Mouse (Mus musculus) limb, embryonic 12.5 days (tissue): ENCODE measurements around the gene Phactr1. TPM values are rescaled to one million over a fixed set of nuclear protein-coding genes. Genes with fewer than 3 reads are reported as not detected.

Experiments used
- ATAC-seq: fragments of 200-750 bp; cut with Nextera tagmentation; 2 replicates; pipeline ENCODE4 v1.8.0; 2017; ENCODE audit warnings: low read depth, moderate TSS enrichment; ENCODE audit not compliant: insufficient number of reproducible peaks, insufficient read depth, low FRiP score, low TSS enrichment
- H3K27ac ChIP-seq: fragments of 300-500 bp; sonication (generic); 2 replicates; pipeline ENCODE4 v1.5.1; 2016; ENCODE audit warnings: mild to moderate bottlenecking, moderate library complexity
- H3K27me3 ChIP-seq: fragments of 300-500 bp; sonication (generic); 2 replicates; pipeline ENCODE4 v1.6.1; 2016; ENCODE audit warnings: mild to moderate bottlenecking, moderate library complexity
- H3K36me3 ChIP-seq: fragments of 300-500 bp; sonication (generic); 2 replicates; pipeline ENCODE4 v1.6.1; 2016; ENCODE audit warnings: mild to moderate bottlenecking, moderate library complexity
- H3K4me1 ChIP-seq: fragments of 300-500 bp; sonication (generic); replicated peaks from 2 replicates; pipeline ENCODE4 v1.6.1; 2016
- H3K4me2 ChIP-seq: fragments of 300-500 bp; sonication (generic); 2 replicates; pipeline ENCODE4 v1.6.1; 2016; ENCODE audit warnings: mild to moderate bottlenecking, moderate library complexity
- H3K4me3 ChIP-seq: fragments of 300-500 bp; sonication (generic); replicated peaks from 2 replicates; pipeline ENCODE4 v1.5.1; 2016; ENCODE audit warnings: mild to moderate bottlenecking
- H3K9ac ChIP-seq: fragments of 300-500 bp; sonication (generic); replicated peaks from 2 replicates; pipeline ENCODE4 v1.6.1; 2016; ENCODE audit warnings: mild to moderate bottlenecking, moderate library complexity
- H3K9me3 ChIP-seq: fragments of 300-500 bp; sonication (generic); 2 replicates; pipeline ENCODE4 v1.6.1; 2016; ENCODE audit warnings: mild to moderate bottlenecking, moderate library complexity
- WGBS: fragments of 180-500 bp; shearing (Covaris S2); methylation state at CpG from one replicate; pipeline ENCODE4 v1.1.7; 2016; 5-methylcytosine and 5-hydroxymethylcytosine counted together
- polyA plus RNA-seq: library from polyadenylated mRNA; unstranded; fragments of >200 nt; fragmentation: Nextera tagmentation; extraction: Ambion mirVana; gene quantifications from 2 replicates; pipeline ENCODE4 v1.2.1, GENCODE M21; 2016

The Phactr1 gene
- polyA plus RNA-seq, 1 experiment from 2014 or later, result 6.8 TPM

DNA sequence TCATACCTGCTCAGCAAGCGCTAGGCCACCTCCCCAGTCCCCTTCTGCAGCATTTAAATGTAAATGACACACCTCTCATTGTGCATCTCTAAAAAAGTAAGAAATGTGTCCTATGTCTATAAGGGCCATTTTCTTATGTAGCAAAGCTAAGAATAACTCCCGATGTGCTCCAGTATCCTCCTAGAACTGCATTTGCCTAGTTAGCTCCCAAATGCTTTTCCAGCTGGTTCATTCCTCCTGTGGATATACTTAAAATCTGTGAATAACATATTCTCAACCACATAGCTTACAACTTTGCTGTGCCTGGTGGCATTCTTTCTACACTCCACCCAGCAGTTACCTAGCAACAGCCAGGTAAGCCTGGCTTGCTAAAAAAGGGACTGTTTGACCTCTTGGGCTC is 349.8 kb downstream of the Phactr1 start:
- H3K36me3 ChIP-seq, result no peaks in the 10 kb centered on the region
- H3K4me2 ChIP-seq, result no peak overlapping the region
- H3K4me3 ChIP-seq, result no peak overlapping the region
- peaks cover 9% of the 10 kb centered on the region; the same call in 1 of the 2 replicates for H3K9me3 ChIP-seq
- WGBS, result 78% methylated on average over 2 of the region's 2 CpGs
- no peaks in the 10 kb centered on the region for H3K27me3 ChIP-seq
- H3K27ac ChIP-seq, result no peak overlapping the region
- no peaks in the 10 kb centered on the region for H3K4me1 ChIP-seq
- no peak overlapping the region for H3K9ac ChIP-seq
- no peak for ATAC-seq

DNA sequence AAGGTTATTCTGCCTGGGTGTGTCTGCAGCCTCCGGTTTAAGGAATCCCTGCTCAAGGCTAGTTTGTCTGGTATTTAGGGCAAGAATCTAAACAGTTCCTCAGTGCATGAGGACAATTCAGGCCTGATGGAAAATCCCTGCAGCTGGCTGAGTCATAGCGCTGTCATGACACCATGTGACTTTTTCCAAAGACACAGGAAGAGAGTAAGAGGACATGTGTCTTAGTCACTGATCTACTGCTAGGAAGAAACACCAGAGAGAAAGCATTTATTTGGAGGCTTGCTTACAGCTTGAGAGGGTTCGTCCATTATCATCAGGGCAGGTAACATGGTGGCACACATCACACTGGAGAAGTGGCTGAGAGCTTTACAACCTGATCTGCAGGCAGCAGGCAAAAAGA is 352.0 kb downstream of the Phactr1 start:
- H3K9me3 ChIP-seq, result peaks cover 7% of the 10 kb centered on the region; the same call in 1 of the 2 replicates
- H3K27ac ChIP-seq, result no peak overlapping the region
- no peaks in the 10 kb centered on the region for H3K4me1 ChIP-seq
- no peak overlapping the region for H3K4me3 ChIP-seq
- no peaks in the 10 kb centered on the region for H3K27me3 ChIP-seq
- H3K4me2 ChIP-seq, result no peak overlapping the region
- H3K9ac ChIP-seq, result no peak overlapping the region
- no peaks in the 10 kb centered on the region for H3K36me3 ChIP-seq
- WGBS, result 93% methylated on average over 3 of the region's 3 CpGs
- no peak for ATAC-seq

GRCm38 (mm10) chr13:43036510-43036909 is 356.1 kb downstream of the Phactr1 start:
- peaks cover 7% of the 10 kb centered on the region; the same call in 1 of the 2 replicates for H3K9me3 ChIP-seq
- 69% methylated on average over 6 of the region's 6 CpGs for WGBS
- H3K4me3 ChIP-seq, result no peak overlapping the region
- no peak overlapping the region for H3K9ac ChIP-seq
- no peak overlapping the region for H3K4me2 ChIP-seq
- no peaks in the 10 kb centered on the region for H3K27me3 ChIP-seq
- no peaks in the 10 kb centered on the region for H3K4me1 ChIP-seq
- no peak overlapping the region for H3K27ac ChIP-seq
- peak; percentile 68; the same call in 1 of the 2 replicates for ATAC-seq
- H3K36me3 ChIP-seq, result no peaks in the 10 kb centered on the region

- no peak for ATAC-seq
- Histone ChIP-seq H3K27me3 (no peaks in the 10 kb centered on the region), H3K9me3 (no peaks in the 10 kb centered on the region), H3K27ac (no peak overlapping the region), H3K9ac (no peak overlapping the region), H3K36me3 (no peaks in the 10 kb centered on the region), H3K4me2 (no peak overlapping the region), H3K4me3 (no peak overlapping the region), H3K4me1 (no peaks in the 10 kb centered on the region)
- 75% methylated on average over 4 of the region's 4 CpGs for WGBS
Measured at GRCm38 (mm10) chr13:43042766-43043165, 362.3 kb downstream of the Phactr1 start.

GRCm38 (mm10) chr13:43048553-43048952 is 368.1 kb downstream of the Phactr1 start:
- Histone ChIP-seq H3K9me3 (no peaks in the 10 kb centered on the region; the same call in 1 of the 2 replicates), H3K4me2 (no peak overlapping the region), H3K36me3 (no peaks in the 10 kb centered on the region), H3K4me3 (no peak overlapping the region), H3K4me1 (no peaks in the 10 kb centered on the region), H3K9ac (no peak overlapping the region), H3K27ac (no peak overlapping the region), H3K27me3 (no peaks in the 10 kb centered on the region)
- WGBS, result 73% methylated on average over 3 of the region's 3 CpGs
- no peak for ATAC-seq

DNA sequence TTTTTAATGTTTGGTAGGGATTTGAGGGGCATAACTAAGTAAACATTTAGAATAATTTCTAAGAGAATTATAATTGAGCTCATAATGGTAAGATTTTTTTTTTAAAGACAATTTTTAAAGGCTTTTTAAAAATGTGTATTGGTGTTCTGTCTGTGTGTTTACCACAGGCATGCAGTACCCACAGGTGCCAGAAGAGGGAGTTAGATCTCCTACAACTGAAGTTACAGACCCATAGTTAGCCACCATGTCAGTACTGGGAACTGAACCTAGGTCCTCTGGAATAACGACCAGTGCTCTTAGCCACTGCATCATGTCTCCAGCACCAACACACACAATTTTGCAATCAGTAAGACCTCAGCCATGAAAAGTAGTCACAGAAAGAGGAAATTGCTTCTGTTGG is 372.8 kb downstream of the Phactr1 start:
- H3K9ac ChIP-seq, result no peak overlapping the region
- no peak overlapping the region for H3K4me2 ChIP-seq
- H3K4me3 ChIP-seq, result no peak overlapping the region
- no peaks in the 10 kb centered on the region for H3K27me3 ChIP-seq
- WGBS, result 93% methylated on average over 1 of the region's 1 CpGs
- H3K9me3 ChIP-seq, result no peaks in the 10 kb centered on the region; the same call in 1 of the 2 replicates
- H3K4me1 ChIP-seq, result no peaks in the 10 kb centered on the region
- H3K27ac ChIP-seq, result no peak overlapping the region
- ATAC-seq, result no peak
- no peaks in the 10 kb centered on the region for H3K36me3 ChIP-seq

DNA sequence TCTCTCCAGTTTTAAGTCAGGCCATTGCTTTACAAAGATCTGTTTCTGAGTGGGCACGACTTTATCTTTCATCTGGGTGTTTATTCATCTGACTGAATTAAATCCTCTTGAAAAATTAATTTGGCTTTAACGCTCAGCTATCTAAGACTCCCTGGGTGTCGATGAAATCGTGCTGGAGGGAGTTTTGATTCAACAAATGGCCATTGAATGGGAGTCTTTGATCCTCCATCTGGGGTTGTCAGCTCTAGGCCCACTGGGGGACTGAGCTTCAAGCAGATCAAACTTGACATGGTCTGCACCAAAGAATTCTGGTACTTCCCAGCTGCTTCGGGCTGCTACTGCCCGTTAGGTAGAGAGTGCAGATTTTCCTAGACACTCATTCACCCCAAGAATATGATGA is 374.7 kb downstream of the Phactr1 start:
- Histone ChIP-seq H3K4me3 (no peak overlapping the region), H3K27ac (no peak overlapping the region), H3K4me2 (no peak overlapping the region), H3K27me3 (no peaks in the 10 kb centered on the region), H3K9ac (no peak overlapping the region), H3K36me3 (no peaks in the 10 kb centered on the region), H3K4me1 (no peaks in the 10 kb centered on the region), H3K9me3 (no peaks in the 10 kb centered on the region; the same call in 1 of the 2 replicates)
- WGBS, result 75% methylated on average over 6 of the region's 6 CpGs
- ATAC-seq, result no peak

DNA sequence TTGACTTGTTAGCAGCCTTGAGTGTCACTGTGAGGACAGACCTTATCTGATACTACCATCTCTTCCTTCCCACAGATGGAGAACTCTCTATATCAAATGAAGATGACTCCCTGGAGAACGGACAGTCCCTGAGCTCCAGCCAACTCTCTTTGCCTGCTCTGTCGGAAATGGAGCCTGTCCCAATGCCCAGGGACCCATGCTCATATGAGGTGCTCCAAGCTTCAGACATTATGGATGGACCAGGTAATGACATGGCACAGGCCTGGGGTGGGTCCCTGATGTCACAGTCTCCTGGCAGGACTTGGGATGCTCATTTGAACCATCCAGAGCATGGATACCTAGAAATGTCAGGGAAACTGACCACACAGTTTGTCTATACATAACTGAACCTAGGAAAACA is 376.7 kb downstream of the Phactr1 start:
- WGBS, result 88% methylated on average over 2 of the region's 2 CpGs
- no peaks in the 10 kb centered on the region for H3K36me3 ChIP-seq
- no peaks in the 10 kb centered on the region for H3K27me3 ChIP-seq
- no peak overlapping the region for H3K9ac ChIP-seq
- ATAC-seq, result no peak
- no peaks in the 10 kb centered on the region for H3K4me1 ChIP-seq
- no peak overlapping the region for H3K4me3 ChIP-seq
- no peak overlapping the region for H3K4me2 ChIP-seq
- H3K27ac ChIP-seq, result no peak overlapping the region
- H3K9me3 ChIP-seq, result no peaks in the 10 kb centered on the region; the same call in 1 of the 2 replicates

DNA sequence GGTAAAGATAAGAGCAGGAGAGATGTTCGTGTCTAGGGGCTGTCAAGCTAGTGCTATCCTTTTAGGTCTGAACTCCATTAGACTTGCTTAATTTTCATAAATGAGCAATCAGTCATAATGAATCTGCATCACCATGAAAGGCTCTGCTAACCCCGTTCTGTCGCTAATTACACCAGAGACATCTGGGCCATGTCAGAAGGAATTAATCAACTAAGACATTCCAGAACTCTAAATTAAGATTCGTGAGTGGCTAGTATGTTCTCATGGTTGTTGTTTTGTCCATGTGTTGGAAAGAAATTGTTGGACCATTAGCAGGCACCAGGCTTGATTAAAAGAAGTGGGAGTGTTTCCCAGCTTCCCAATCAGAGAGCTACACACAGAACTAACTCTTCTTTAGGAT is 382.9 kb downstream of the Phactr1 start:
- Histone ChIP-seq H3K27ac (no peak overlapping the region), H3K4me2 (no peak overlapping the region), H3K4me1 (no peaks in the 10 kb centered on the region), H3K4me3 (no peak overlapping the region), H3K27me3 (no peaks in the 10 kb centered on the region), H3K9me3 (no peaks in the 10 kb centered on the region), H3K9ac (no peak overlapping the region), H3K36me3 (no peaks in the 10 kb centered on the region)
- 55% methylated on average over 4 of the region's 4 CpGs for WGBS
- ATAC-seq, result no peak

- H3K4me2 ChIP-seq, result no peak overlapping the region
- ATAC-seq, result no peak
- H3K27me3 ChIP-seq, result no peaks in the 10 kb centered on the region
- no peaks in the 10 kb centered on the region for H3K4me1 ChIP-seq
- H3K36me3 ChIP-seq, result no peaks in the 10 kb centered on the region
- H3K27ac ChIP-seq, result no peak overlapping the region
- no peak overlapping the region for H3K4me3 ChIP-seq
- 88% methylated on average over 8 of the region's 8 CpGs for WGBS
- H3K9me3 ChIP-seq, result no peaks in the 10 kb centered on the region
- no peak overlapping the region for H3K9ac ChIP-seq
Measured at GRCm38 (mm10) chr13:43068716-43069265, 388.4 kb downstream of the Phactr1 start.

DNA sequence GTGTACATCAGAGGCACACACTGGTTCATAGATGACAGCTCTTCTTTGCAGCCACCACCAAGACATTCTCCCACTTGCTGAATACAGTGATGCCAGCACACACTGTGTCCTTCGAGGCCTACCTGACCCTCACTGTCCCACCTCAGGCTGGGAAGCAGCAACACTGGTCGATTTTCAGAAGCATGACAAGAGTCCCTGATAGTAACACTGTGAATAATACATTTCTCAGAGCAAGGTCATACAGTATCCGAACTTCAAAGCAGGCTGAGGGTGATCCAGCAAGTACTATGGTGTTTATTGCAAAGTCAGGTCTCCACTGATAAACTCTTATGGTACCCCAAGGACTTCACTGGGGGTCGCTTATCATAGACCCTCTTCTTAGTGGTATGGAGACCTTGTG is 390.1 kb downstream of the Phactr1 start:
- H3K36me3 ChIP-seq, result no peaks in the 10 kb centered on the region
- no peak overlapping the region for H3K27ac ChIP-seq
- H3K4me2 ChIP-seq, result no peak overlapping the region
- H3K4me1 ChIP-seq, result no peaks in the 10 kb centered on the region
- no peak overlapping the region for H3K9ac ChIP-seq
- H3K4me3 ChIP-seq, result no peak overlapping the region
- no peak for ATAC-seq
- no peaks in the 10 kb centered on the region for H3K9me3 ChIP-seq
- 82% methylated on average over 4 of the region's 4 CpGs for WGBS
- no peaks in the 10 kb centered on the region for H3K27me3 ChIP-seq

DNA sequence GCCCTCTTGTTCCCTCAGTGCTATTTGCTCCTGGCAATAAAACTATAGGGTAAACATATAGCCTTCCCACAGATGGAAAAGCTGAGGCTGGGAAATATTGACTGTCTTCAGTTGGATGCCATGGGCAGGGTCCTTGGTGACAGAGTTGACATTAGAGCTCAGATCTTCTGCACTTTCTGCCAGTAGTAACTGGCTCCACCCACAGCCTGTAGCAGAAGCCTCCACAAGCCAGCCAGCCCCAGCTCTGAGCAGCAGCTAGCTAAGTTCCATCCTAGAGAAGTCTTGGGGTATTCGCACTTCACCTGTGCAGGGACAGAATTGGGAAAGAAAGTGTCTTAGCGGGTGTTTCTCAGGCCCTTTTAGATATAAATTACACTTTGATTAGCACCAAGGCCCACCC is 390.5 kb downstream of the Phactr1 start:
- no peak overlapping the region for H3K4me3 ChIP-seq
- WGBS, result 85% methylated on average over 2 of the region's 2 CpGs
- H3K27ac ChIP-seq, result no peak overlapping the region
- no peak for ATAC-seq
- H3K36me3 ChIP-seq, result no peaks in the 10 kb centered on the region
- H3K9me3 ChIP-seq, result no peaks in the 10 kb centered on the region
- no peak overlapping the region for H3K9ac ChIP-seq
- no peaks in the 10 kb centered on the region for H3K4me1 ChIP-seq
- no peaks in the 10 kb centered on the region for H3K27me3 ChIP-seq
- H3K4me2 ChIP-seq, result no peak overlapping the region
